Mouse (Mus musculus): ENCODE data around the gene Adgrg2.

The Adgrg2 gene

GRCm38 (mm10) chrX:160390464-160390956, at the start of gene Adgrg2:
Gene Adgrg2 (plus strand): TSS chrX:160390690.
- peak; percentile 5 for DNase-seq

DNA sequence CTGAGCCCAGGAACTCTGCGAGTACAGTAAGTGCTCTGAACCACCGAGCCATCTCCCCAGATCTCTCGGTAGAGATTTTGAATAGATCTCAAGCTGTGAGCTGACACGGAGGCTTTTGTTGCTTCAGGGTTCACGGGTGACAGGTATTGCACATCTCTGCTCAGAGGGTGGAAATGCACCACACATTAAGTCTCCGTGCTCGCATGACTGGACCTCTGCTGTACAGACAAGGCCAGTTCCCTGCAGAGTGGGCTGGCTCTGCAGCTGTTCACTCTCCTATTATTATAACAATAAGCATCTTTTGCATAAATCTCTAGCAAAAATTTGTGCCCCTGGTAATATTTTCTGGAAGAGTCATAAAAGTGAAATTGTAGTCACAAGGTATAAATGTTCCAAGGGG, 39.5 kb upstream of the Adgrg2 start:
- no peak for DNase-seq

- no peak for DNase-seq
Measured at GRCm38 (mm10) chrX:160351967-160352677, 38.4 kb upstream of the Adgrg2 start.

DNA sequence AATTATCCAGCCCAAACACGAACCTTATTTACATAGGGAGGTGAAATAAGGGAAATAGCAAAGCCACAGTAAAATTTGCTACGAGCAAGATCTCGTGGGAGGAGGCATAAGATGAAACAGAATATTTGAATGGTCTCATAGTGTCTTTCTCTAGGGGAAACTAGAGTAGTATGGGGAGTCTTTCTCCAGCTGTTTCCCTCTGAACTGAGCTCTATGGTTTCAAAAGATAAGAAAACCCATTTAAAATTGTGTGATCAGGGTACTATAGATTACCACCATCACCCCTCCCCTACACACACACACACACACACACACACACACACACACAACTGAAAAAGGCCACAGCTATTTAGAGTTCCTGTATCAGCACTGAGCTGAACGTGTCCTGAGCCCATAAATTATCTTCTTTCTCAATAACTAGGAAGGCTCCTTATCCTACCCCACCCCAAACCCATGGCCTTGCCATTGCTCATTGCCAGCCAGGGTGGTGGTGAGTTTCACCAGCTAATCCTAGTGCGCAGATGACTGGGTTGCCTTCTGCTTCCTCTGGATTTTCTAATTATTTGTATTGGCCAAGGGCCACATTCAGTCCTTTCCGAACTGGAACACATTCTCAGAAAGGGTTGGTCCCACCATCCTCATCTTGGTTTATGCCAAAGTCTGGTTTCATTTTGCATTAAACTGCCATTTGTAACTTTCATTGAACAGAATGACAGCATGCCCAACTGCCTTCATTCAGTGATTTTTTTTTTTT, 5.6 kb upstream of the Adgrg2 start:
- no peak for DNase-seq

DNA sequence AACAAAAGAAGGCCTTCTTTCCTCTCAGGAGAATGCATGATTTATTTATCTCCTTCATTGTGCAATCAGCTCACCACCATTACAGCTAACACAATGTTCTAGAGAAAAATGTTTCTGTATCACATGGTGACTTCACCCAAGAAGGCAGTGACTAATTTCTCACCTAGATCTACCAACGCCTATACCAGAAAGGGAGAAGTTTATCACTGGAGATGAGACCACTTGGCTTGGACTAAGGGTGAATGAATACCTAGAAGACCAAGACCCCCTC, 5.1 kb upstream of the Adgrg2 start:
- DNase-seq = no peak

DNA sequence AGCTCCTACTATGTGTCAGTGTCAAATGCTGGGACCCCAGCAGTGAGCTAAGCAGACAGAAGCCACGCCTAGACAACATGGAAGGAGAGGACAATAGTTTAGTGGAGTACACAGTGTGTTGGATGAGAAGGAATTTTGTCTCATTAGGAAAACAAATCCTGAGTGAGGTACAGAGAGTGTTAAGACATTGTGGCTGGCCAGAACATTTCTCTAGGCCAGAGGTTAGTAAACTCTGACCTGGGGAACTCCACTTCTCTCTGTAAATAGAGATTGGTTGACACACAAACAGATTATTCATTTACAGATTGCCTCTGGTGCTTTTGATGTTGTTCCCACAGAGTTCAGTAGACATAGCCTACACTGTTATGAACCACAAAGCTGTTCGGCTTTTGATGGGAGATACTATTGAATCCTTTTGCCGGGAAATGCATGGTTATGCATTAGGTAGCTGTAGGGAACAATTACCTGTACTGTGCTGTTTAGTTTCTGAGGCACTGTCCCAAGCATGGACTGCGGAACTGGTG, 22.5 kb downstream of the Adgrg2 start:
- DNase-seq = no peak

DNA sequence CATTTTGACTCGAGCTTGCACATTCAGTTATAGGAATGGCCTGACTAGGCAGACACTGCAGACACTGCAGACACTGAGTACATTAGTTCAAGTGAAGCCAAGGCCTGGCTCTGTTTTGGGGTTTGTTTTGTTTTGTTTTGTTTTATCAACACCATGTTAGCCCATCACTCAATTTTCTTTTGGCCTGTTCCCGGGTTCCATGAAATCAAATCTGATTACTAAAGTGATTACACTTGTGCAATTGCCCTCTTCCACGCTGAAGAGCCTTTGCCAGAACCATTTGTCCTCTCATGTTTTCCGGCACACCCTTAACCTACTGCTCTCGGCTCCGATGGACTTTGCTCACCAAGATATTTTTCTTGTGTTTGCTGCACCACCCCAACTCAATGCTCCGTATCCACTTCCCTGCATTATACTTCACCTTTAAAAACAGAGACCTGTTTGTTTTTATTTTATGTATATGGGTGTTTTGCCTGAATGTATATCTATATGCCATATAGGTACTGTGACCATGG, 23.4 kb downstream of the Adgrg2 start:
- DNase-seq = no peak

DNA sequence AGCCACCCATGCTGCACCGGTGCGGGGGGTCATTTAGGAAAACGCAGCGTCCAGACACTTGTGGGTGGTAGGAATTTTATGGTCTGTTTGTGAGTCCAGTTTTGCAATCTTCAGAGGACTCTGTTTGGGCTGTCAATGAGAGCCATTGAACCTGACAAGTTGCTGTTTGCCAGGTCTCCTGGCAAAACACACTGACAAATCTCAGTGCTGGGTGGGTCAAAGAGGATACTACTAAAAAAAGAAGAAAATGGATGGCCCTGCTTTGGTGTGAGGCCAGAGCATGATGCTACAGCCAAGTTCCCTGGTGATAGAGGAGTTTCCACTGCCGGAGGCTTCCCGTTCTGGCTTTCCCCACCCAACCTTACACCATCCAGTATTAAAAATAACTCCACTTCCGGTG, 27.9 kb downstream of the Adgrg2 start:
- no peak for DNase-seq

DNA sequence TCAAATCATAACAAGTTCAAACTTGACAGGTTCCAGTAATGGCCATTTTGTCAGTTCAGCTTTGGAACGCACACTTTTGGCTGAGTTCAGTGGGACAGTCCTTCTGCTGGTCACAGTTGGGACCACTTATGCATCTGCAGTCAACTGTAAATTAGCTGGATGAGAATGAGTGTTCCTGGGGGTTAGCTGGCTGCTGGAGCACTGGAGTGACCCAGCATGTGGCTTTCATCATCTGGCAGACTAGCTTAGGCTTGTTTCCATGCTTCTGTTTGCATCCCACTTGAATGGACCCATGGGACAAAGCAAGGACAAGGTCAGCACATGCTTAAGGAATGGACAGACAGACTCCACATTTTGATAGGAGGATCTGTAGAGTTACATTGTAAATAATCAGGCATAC, 33.2 kb downstream of the Adgrg2 start:
- DNase-seq = no peak

DNA sequence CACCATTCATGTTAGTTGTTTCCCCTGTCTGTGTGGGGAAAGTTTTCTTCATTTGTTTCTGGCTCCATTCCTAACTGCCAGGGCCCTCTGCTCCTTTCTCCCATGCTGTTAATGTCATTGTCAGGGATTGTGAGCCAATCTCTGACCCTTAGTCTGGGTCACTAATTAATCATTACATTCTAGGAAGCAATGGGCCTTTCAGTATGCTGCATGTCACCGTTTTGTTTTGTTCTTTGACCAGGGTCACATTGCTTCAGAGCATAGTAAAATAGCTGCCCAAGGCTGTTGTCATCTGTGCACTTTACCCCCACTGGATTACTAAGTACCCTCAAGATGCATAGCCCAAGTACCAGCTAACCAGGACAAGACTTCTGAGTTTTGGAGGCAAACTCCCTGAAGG, 36.0 kb downstream of the Adgrg2 start:
- DNase-seq = no peak

DNA sequence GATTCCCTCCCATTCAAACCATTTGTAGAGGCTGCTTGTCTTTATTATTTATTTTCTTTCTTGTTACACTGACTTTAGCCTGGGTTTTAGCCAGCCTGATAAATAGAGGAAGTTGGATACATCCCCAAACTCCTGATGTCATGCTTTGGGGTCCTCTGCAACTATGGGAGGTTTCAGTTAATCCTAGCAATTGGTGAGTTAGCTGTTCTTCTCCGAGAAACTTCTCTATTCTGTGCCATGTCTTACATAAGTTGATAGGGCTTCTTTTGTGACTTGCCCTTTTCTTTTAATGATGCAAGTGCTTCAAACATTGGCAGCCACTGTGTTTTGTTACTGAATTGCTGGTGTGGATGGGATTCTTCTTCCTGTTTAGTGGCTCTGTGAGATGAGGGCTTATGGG, 36.4 kb downstream of the Adgrg2 start:
- no peak for DNase-seq

DNA sequence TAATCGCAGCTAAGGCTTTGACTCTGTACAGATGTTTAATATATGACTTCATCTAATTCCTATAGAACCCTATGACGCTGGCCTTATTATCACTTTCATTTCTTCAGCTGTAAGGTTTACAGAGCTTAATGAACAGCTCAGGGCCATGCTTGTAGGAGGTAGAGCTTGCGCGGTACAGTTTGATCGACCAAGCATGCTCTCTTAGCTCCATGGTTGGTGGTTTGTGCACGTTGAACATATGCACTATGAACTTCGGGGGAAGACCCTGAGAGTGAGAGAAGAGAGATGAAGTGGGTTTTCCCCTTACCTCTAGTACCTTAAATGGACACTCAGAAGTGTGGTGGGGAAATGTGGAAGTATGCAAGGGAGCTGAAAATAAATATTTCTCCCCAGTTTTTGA, 41.7 kb downstream of the Adgrg2 start:
- DNase-seq = no peak

- DNase-seq = no peak
Measured at GRCm38 (mm10) chrX:160441272-160441671, 50.8 kb downstream of the Adgrg2 start.

- no peak for DNase-seq
Measured at GRCm38 (mm10) chrX:160448351-160448750, 57.9 kb downstream of the Adgrg2 start.

GRCm38 (mm10) chrX:160449363-160449762, 58.9 kb downstream of the Adgrg2 start:
- no peak for DNase-seq

DNA sequence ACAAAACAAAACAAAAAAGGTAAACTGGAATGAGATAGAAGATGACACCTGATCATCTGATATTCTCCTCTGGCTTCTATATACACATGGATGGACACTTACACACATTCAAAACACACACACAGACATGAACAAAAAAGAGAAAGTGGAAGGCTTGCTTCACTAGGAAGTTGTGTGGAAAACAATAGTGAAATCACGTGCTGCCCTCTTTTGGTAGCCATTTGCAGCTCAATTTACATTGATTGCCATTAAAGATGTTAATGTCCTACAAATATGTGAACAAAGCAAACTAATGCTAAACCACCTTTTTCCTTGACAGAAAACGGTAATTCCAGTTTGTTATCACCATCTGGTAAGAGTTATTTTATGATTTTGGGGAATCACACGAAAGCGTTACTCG, 65.2 kb downstream of the Adgrg2 start:
- no peak for DNase-seq

DNA sequence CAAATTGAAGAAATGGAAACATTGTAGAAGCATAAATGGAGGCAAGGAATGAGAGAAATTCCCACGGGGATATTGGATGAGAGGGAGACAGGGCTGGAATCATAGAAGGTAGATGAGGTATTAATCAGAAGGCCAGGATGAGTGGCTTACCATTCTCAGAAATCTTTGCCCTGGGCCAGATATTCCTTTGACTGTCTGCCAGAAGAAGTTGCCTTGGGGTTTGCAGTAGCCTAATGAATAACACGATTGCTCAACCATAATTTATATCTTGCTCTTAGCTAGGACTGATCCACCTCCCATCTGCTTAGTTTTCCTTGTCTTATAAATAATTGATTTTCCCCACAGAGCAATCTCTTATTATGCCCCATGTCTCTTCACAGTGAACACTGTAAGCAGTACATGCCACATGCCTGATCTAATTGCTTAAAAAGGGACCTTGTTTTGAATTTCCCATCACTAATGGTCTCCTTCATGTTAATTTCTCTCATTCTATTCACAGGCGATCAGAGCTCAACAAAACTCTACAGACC, 80.8 kb downstream of the Adgrg2 start:
- no peak for DNase-seq

DNA sequence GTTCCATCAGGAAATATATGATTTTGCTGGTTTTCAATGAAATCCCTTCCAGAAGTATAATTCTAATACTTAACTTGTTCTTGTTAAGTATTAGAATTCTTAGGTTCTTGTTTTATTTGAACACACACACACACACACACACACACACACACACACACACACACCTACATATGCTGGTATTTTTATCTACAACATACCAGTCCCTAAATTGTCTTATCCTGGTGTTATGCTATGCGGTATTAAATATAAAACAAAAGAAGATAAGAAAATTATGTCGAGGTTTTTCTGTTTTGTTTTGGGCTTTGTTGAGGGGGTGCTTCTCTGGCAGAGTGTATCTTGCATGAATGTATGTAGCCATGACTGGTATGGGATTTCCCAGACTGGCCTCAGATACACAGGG, 99.3 kb downstream of the Adgrg2 start:
- DNase-seq = no peak

GRCm38 (mm10) chrX:160494333-160494732, 103.8 kb downstream of the Adgrg2 start:
- no peak for DNase-seq

DNA sequence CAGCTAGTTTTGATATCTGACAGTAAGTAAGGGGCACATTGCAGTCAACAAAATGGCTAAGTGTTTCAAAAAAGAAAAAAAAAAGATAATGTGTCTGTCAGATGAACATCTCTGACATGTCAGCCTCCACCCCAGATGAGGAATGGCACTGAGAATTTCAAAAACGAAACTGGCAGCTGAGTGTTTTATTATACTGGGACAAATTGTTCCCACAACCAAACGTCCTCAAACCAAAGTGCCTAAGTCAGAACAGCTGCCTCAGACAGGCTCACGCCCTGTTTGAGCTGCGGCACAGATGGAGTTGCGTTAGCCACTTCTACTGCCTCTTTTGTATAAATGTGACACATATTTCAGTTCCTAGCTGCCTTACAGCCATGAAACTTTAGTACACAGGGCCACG, 104.4 kb downstream of the Adgrg2 start:
- no peak for DNase-seq

- no peak for DNase-seq
Measured at GRCm38 (mm10) chrX:160496473-160496872, 106.0 kb downstream of the Adgrg2 start.

- DNase-seq = no peak
Measured at GRCm38 (mm10) chrX:160501095-160501494, 110.6 kb downstream of the Adgrg2 start.

DNA sequence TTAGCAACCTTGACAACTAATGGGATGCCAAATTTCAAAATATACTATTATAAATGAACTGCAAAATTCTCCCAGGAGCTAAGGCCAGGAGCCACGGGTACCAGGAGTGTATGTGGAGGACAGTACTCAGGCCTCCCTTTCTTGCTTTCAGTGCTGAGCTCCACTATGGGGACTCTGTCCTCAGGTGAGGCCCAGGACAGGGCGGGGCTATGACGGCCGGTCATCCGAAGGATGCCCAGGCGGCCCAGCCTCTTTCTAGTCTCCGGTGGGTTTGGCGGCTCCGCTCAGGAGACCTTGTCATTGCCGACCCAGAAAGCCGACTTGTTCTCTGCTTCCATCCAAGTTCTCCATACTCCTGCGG, 111.2 kb downstream of the Adgrg2 start:
- no peak for DNase-seq
